Comparison of ENCODE assay signal across 36 mouse cellular contexts in genomic region chr15:102931706-102932358, GRCm38 (mm10). TPM values are rescaled to one million over a fixed set of nuclear protein-coding genes. Genes with fewer than 3 reads are reported as not detected.
A peak's percentile ranks its signal among the peaks of the same experiment; 100 is the strongest.
DNase-seq lines count a peak whose midpoint lies in the region; ATAC-seq and TF ChIP-seq lines count a peak whose summit lies in the region.
"Had no signal": no experiment of that assay in that cellular context is flagged by ENCODE, and none has a peak within 500 bp of the region (broad histone marks: within the 10 kb centered on the region; RNA-seq: fewer than 3 reads in every experiment).

No protein-coding gene starts in this region.

- DNase-seq in forebrain, embryonic 11.5 days (ENCODE audit: low spot score), result peak; percentile 50
- no peak for DNase-seq in forebrain, embryonic 14.5 days (ENCODE audit: low spot score)
- DNase-seq in CH12.LX (ENCODE audit: extremely low read depth) (no peak), WW6 (ENCODE audit: low read depth, low spot score) (peak; percentile 69)
- no peak for DNase-seq in adrenal gland, postnatal 4 days (ENCODE audit: low spot score in 2 of 2)
- DNase-seq in right cerebral cortex, postnatal 25 days, result no peak
- DNase-seq: adrenal gland, postnatal 36 days; cerebellum, adult 11 months; cerebellum, adult 9-11 months; heart, postnatal 14 days; kidney, postnatal 36 days; layer of hippocampus, adult 9-11 months; lung, adult 18-20 months; lung, postnatal 10 days had no signal

- H3K4me2 ChIP-seq in forebrain, embryonic 11.5 days (ENCODE audit: low read depth, low read length, severe bottlenecking), result no peak overlapping the region
- no peak overlapping the region for H3K4me2 ChIP-seq in forebrain, embryonic 14.5 days (ENCODE audit: low read length)
- H3K4me2 ChIP-seq in CH12.LX (ENCODE audit: insufficient read depth, low read depth, poor library complexity, severe bottlenecking), result 0 out of 2 replicates have a peak overlapping the region, but pooled peaks have one; percentile 7
- no peak overlapping the region for H3K4me2 ChIP-seq in limb, embryonic 15.5 days
- no peak overlapping the region for H3K4me2 ChIP-seq in midbrain, embryonic 15.5 days
- H3K4me2 ChIP-seq: embryonic facial prominence, embryonic 12.5 days; forebrain, embryonic 15.5 days; heart, embryonic 11.5 days; kidney, embryonic 15.5 days; liver, embryonic 12.5 days; midbrain, embryonic 11.5 days had no signal

- no peak for ATAC-seq in forebrain, embryonic 11.5 days (replicated peaks; ENCODE audit: low FRiP score)
- no peak for ATAC-seq in forebrain, embryonic 14.5 days
- no peak for ATAC-seq in limb, embryonic 15.5 days (ENCODE audit: insufficient number of reproducible peaks, low FRiP score, low TSS enrichment, low read depth)
- no peak for ATAC-seq in midbrain, embryonic 15.5 days (replicated peaks)
- ATAC-seq: CD4-positive, CD25-positive, alpha-beta regulatory T cell, adult 4 months; forebrain, embryonic 15.5 days; hindbrain, postnatal 0 days; intestine, embryonic 16.5 days; liver, embryonic 12.5 days had no signal

- H3K79me2 ChIP-seq in CH12.LX (replicated peaks; ENCODE audit: control insufficient read depth, extremely low read depth, insufficient read depth, poor library complexity, severe bottlenecking), result no peaks in the 10 kb centered on the region

- no peak overlapping the region for H3K9ac ChIP-seq in forebrain, embryonic 11.5 days (ENCODE audit: low read length)
- no peak overlapping the region for H3K9ac ChIP-seq in forebrain, embryonic 14.5 days (ENCODE audit: low read length)
- no peak overlapping the region for H3K9ac ChIP-seq in CH12.LX (ENCODE audit: insufficient read depth, low read depth)
- H3K9ac ChIP-seq in limb, embryonic 15.5 days, result no peak overlapping the region
- no peak overlapping the region for H3K9ac ChIP-seq in midbrain, embryonic 15.5 days
- H3K9ac ChIP-seq: embryonic facial prominence, embryonic 12.5 days; forebrain, embryonic 15.5 days; kidney, embryonic 15.5 days; liver, embryonic 12.5 days had no signal

- TF ChIP-seq RAD21 in CH12.LX (IDR thresholded peaks at IDR 0.05; ENCODE audit: low read depth, low read length), result no peak

- 3% methylated on average over 23 of the region's 23 CpGs for WGBS in forebrain, embryonic 11.5 days
- WGBS in forebrain, embryonic 14.5 days, result under 1% methylated on average over 23 of the region's 23 CpGs
- WGBS in limb, embryonic 15.5 days, result 2% methylated on average over 23 of the region's 23 CpGs
- WGBS in midbrain, embryonic 15.5 days, result 2% methylated on average over 23 of the region's 23 CpGs

- H3K27me3 ChIP-seq in forebrain, embryonic 11.5 days (ENCODE audit: control insufficient read depth, insufficient read depth, low read length), result peaks cover 99% of the 10 kb centered on the region
- peaks cover 99% of the 10 kb centered on the region for H3K27me3 ChIP-seq in forebrain, embryonic 14.5 days (replicated peaks; ENCODE audit: control insufficient read depth, insufficient read depth, low read length)
- H3K27me3 ChIP-seq in CH12.LX (replicated peaks), result peaks cover 95% of the 10 kb centered on the region
- peaks cover 100% of the 10 kb centered on the region for H3K27me3 ChIP-seq in limb, embryonic 15.5 days
- H3K27me3 ChIP-seq in midbrain, embryonic 15.5 days (replicated peaks), result peaks cover 98% of the 10 kb centered on the region

- dilution Hi-C loops in CH12.LX (cut with MboI; ENCODE audit: extremely low pct_ligation_motif_present, extremely low pct_unique_long_range_greater_than_20kb, low sequenced_read_pairs), result no loop called here

- in situ Hi-C loops in CH12.LX (cut with MboI; ENCODE audit: low pct_ligation_motif_present, low pct_unique_long_range_greater_than_20kb, low sequenced_read_pairs), result no loop called here

- TF ChIP-seq CTCF in CH12.LX (conservative IDR thresholded peaks at IDR 0.05 in 1 of 2, IDR thresholded peaks at IDR 0.05 in 1 of 2; ENCODE audit: low read depth in 2 of 2, low read length in 2 of 2), result no peak

- no peak for TF ChIP-seq EP300 in CH12.LX (IDR thresholded peaks at IDR 0.05; ENCODE audit: low read length)

- no peak overlapping the region for H3K4me3 ChIP-seq in forebrain, embryonic 11.5 days (ENCODE audit: low read depth, low read length)
- H3K4me3 ChIP-seq in forebrain, embryonic 14.5 days (ENCODE audit: low read depth, low read length), result no peak overlapping the region
- H3K4me3 ChIP-seq in CH12.LX (replicated peaks in 1 of 3; ENCODE audit: low read depth in 2 of 3, low read length in 2 of 3, poor library complexity in 1 of 3), result no peak overlapping the region
- H3K4me3 ChIP-seq in limb, embryonic 15.5 days, result peak overlapping the region; percentile 7; the same call in 1 of the 2 replicates
- no peak overlapping the region for H3K4me3 ChIP-seq in midbrain, embryonic 15.5 days
- H3K4me3 ChIP-seq: embryonic facial prominence, embryonic 12.5 days; forebrain, embryonic 15.5 days; kidney, embryonic 15.5 days; liver, embryonic 12.5 days had no signal

- no peak for TF ChIP-seq POLR2A in CH12.LX (IDR thresholded peaks at IDR 0.05; ENCODE audit: low read depth, low read length)

- no peaks in the 10 kb centered on the region for H3K9me3 ChIP-seq in forebrain, embryonic 11.5 days (ENCODE audit: control insufficient read depth, low read length)
- no peaks in the 10 kb centered on the region for H3K9me3 ChIP-seq in forebrain, embryonic 14.5 days (replicated peaks; ENCODE audit: control insufficient read depth, low read length)
- peaks cover 2% of the 10 kb centered on the region for H3K9me3 ChIP-seq in CH12.LX (replicated peaks; ENCODE audit: low read length)
- H3K9me3 ChIP-seq in limb, embryonic 15.5 days, result no peaks in the 10 kb centered on the region
- H3K9me3 ChIP-seq in midbrain, embryonic 15.5 days, result no peaks in the 10 kb centered on the region
- H3K9me3 ChIP-seq: embryonic facial prominence, embryonic 12.5 days; forebrain, embryonic 15.5 days; kidney, embryonic 15.5 days; liver, embryonic 12.5 days had no signal

- no peak overlapping the region for H3K27ac ChIP-seq in forebrain, embryonic 11.5 days (ENCODE audit: low read depth, low read length)
- H3K27ac ChIP-seq in forebrain, embryonic 14.5 days (ENCODE audit: low read depth, low read length), result no peak overlapping the region
- no peak overlapping the region for H3K27ac ChIP-seq in CH12.LX (ENCODE audit: insufficient read depth, low read depth)
- no peak overlapping the region for H3K27ac ChIP-seq in limb, embryonic 15.5 days
- no peak overlapping the region for H3K27ac ChIP-seq in midbrain, embryonic 15.5 days
- H3K27ac ChIP-seq: embryonic facial prominence, embryonic 12.5 days; forebrain, embryonic 15.5 days; hindbrain, postnatal 0 days; kidney, embryonic 15.5 days; liver, embryonic 12.5 days had no signal

- no peaks in the 10 kb centered on the region for H3K4me1 ChIP-seq in forebrain, embryonic 11.5 days (replicated peaks; ENCODE audit: control insufficient read depth, insufficient read depth, low read length)
- H3K4me1 ChIP-seq in forebrain, embryonic 14.5 days (ENCODE audit: control insufficient read depth, insufficient read depth, low read length), result no peaks in the 10 kb centered on the region
- no peaks in the 10 kb centered on the region for H3K4me1 ChIP-seq in CH12.LX (ENCODE audit: control insufficient read depth in 1 of 2, insufficient read depth in 2 of 2)
- H3K4me1 ChIP-seq in limb, embryonic 15.5 days, result peaks cover 11% of the 10 kb centered on the region
- no peaks in the 10 kb centered on the region for H3K4me1 ChIP-seq in midbrain, embryonic 15.5 days
- H3K4me1 ChIP-seq: embryonic facial prominence, embryonic 12.5 days; forebrain, embryonic 15.5 days; liver, embryonic 12.5 days had no signal

- no peaks in the 10 kb centered on the region for H3K36me3 ChIP-seq in forebrain, embryonic 11.5 days (ENCODE audit: control insufficient read depth, insufficient read depth, low read length)
- H3K36me3 ChIP-seq in forebrain, embryonic 14.5 days (ENCODE audit: control insufficient read depth, insufficient read depth, low read length), result no peaks in the 10 kb centered on the region
- H3K36me3 ChIP-seq in CH12.LX (replicated peaks in 1 of 2; ENCODE audit: control insufficient read depth in 1 of 2, insufficient read depth in 1 of 2, low read length in 1 of 2), result no peaks in the 10 kb centered on the region
- H3K36me3 ChIP-seq in limb, embryonic 15.5 days, result no peaks in the 10 kb centered on the region
- no peaks in the 10 kb centered on the region for H3K36me3 ChIP-seq in midbrain, embryonic 15.5 days (replicated peaks)
- H3K36me3 ChIP-seq: embryonic facial prominence, embryonic 12.5 days; forebrain, embryonic 15.5 days; kidney, embryonic 15.5 days; liver, embryonic 12.5 days had no signal

RNA-seq across cellular contexts. Expression of gene Hoxc12, which starts 4.7 kb away (rescaled TPM):
- polyA plus RNA-seq in forebrain, embryonic 11.5 days (2014; fragmentation: Nextera tagmentation; extraction: Ambion mirVana), result not detected in 2 replicates
- polyA plus RNA-seq in forebrain, embryonic 14.5 days (2014; fragmentation: Nextera tagmentation; extraction: Ambion mirVana), result not detected in 2 replicates
- total RNA-seq in CH12.LX (2012; rRNA removed) (not detected in 2 replicates), CH12.LX (2014; rRNA removed) (not detected in 2 replicates)
- not detected in 2 replicates for polyA plus RNA-seq in CH12.LX (2012; ENCODE audit: insufficient read length, low read depth)
- polyA plus RNA-seq in limb, embryonic 15.5 days (2015; fragmentation: Nextera tagmentation; extraction: Ambion mirVana), result 3.9 TPM in 2 replicates
- not detected for total RNA-seq in adrenal gland, postnatal 4 days (2021)
- polyA plus RNA-seq in midbrain, embryonic 15.5 days (2015; fragmentation: Nextera tagmentation; extraction: Ambion mirVana), result not detected in 2 replicates
- total RNA-seq: adrenal gland, adult 18-20 months; adrenal gland, postnatal 36 days; gastrocnemius, adult 8-10 months; heart, postnatal 14 days; hindbrain, postnatal 0 days; left cerebral cortex, adult 18-20 months; left cerebral cortex, postnatal 36 days; megakaryocyte progenitor cell, adult 5-6 weeks had no signal
- polyA plus RNA-seq: CD4-positive, CD25-positive, alpha-beta regulatory T cell, adult 4 months; cortical plate, adult 2 months; embryonic facial prominence, embryonic 12.5 days; forebrain, embryonic 15.5 days; gonadal fat pad, adult 2 months; heart, embryonic 11.5 days; hindbrain, embryonic 11.5 days; hindbrain, postnatal 0 days; intestine, embryonic 16.5 days; kidney, embryonic 15.5 days; liver, embryonic 12.5 days; midbrain, embryonic 11.5 days; small intestine, adult 2 months; stomach, embryonic 16.5 days; thymus, postnatal 0 days had no signal

RNA-seq across cellular contexts. Expression of gene Hoxc13, which starts 10.9 kb away (rescaled TPM):
- 0.11 TPM in 1 of 2 replicates, not detected in the other for polyA plus RNA-seq in forebrain, embryonic 11.5 days (2014; fragmentation: Nextera tagmentation; extraction: Ambion mirVana)
- polyA plus RNA-seq in forebrain, embryonic 14.5 days (2014; fragmentation: Nextera tagmentation; extraction: Ambion mirVana), result not detected in 2 replicates
- total RNA-seq in CH12.LX (2012; rRNA removed), result not detected in 2 replicates
- not detected in 2 replicates for total RNA-seq in CH12.LX (2014; rRNA removed)
- polyA plus RNA-seq in CH12.LX (2012; ENCODE audit: insufficient read length, low read depth), result not detected in 2 replicates
- polyA plus RNA-seq in limb, embryonic 15.5 days (2015; fragmentation: Nextera tagmentation; extraction: Ambion mirVana), result 7.7 and 7.9 TPM in 2 replicates
- not detected for total RNA-seq in adrenal gland, postnatal 4 days (2021)
- not detected in 2 replicates for polyA plus RNA-seq in midbrain, embryonic 15.5 days (2015; fragmentation: Nextera tagmentation; extraction: Ambion mirVana)
- total RNA-seq: adrenal gland, adult 18-20 months; adrenal gland, postnatal 36 days; gastrocnemius, adult 8-10 months; heart, postnatal 14 days; hindbrain, postnatal 0 days; left cerebral cortex, adult 18-20 months; left cerebral cortex, postnatal 36 days; megakaryocyte progenitor cell, adult 5-6 weeks had no signal
- polyA plus RNA-seq: CD4-positive, CD25-positive, alpha-beta regulatory T cell, adult 4 months; cortical plate, adult 2 months; forebrain, embryonic 15.5 days; gonadal fat pad, adult 2 months; heart, embryonic 11.5 days; hindbrain, postnatal 0 days; intestine, embryonic 16.5 days; kidney, embryonic 15.5 days; liver, embryonic 12.5 days; small intestine, adult 2 months; stomach, embryonic 16.5 days had no signal

RNA-seq across cellular contexts. Expression of gene Hoxc11, which starts 22.4 kb away (rescaled TPM):
- not detected in 2 replicates for polyA plus RNA-seq in forebrain, embryonic 11.5 days (2014; fragmentation: Nextera tagmentation; extraction: Ambion mirVana)
- polyA plus RNA-seq in forebrain, embryonic 14.5 days (2014; fragmentation: Nextera tagmentation; extraction: Ambion mirVana), result not detected in 2 replicates
- total RNA-seq in CH12.LX (2012; rRNA removed) (not detected in 2 replicates), CH12.LX (2014; rRNA removed) (not detected in 2 replicates)
- polyA plus RNA-seq in CH12.LX (2012; ENCODE audit: insufficient read length, low read depth), result not detected in 2 replicates
- 1.5 and 1.7 TPM in 2 replicates for polyA plus RNA-seq in limb, embryonic 15.5 days (2015; fragmentation: Nextera tagmentation; extraction: Ambion mirVana)
- under 1 TPM in 1 of 2 experiments, not detected in 1; 0.20 TPM for total RNA-seq in adrenal gland, postnatal 4 days (2021)
- polyA plus RNA-seq in midbrain, embryonic 15.5 days (2015; fragmentation: Nextera tagmentation; extraction: Ambion mirVana), result not detected in 2 replicates
- total RNA-seq: adrenal gland, adult 18-20 months; adrenal gland, postnatal 36 days; heart, postnatal 14 days; hindbrain, postnatal 0 days; left cerebral cortex, adult 18-20 months; left cerebral cortex, postnatal 36 days; megakaryocyte progenitor cell, adult 5-6 weeks had no signal
- polyA plus RNA-seq: CD4-positive, CD25-positive, alpha-beta regulatory T cell, adult 4 months; cortical plate, adult 2 months; embryonic facial prominence, embryonic 12.5 days; forebrain, embryonic 15.5 days; heart, embryonic 11.5 days; hindbrain, embryonic 11.5 days; hindbrain, postnatal 0 days; liver, embryonic 12.5 days; midbrain, embryonic 11.5 days; small intestine, adult 2 months; stomach, embryonic 16.5 days had no signal

RNA-seq across cellular contexts. Expression of gene Hoxc10, which starts 34.8 kb away (rescaled TPM):
- polyA plus RNA-seq in forebrain, embryonic 11.5 days (2014; fragmentation: Nextera tagmentation; extraction: Ambion mirVana), result not detected in 2 replicates
- not detected in 2 replicates for polyA plus RNA-seq in forebrain, embryonic 14.5 days (2014; fragmentation: Nextera tagmentation; extraction: Ambion mirVana)
- total RNA-seq in CH12.LX (2012; rRNA removed) (not detected in 2 replicates), CH12.LX (2014; rRNA removed) (not detected in 2 replicates)
- 0.11 and 0.12 TPM in 2 replicates for polyA plus RNA-seq in CH12.LX (2012; ENCODE audit: insufficient read length, low read depth)
- 5.6 and 6.0 TPM in 2 replicates for polyA plus RNA-seq in limb, embryonic 15.5 days (2015; fragmentation: Nextera tagmentation; extraction: Ambion mirVana)
- 1 to 10 TPM; 1.2 to 5.6 TPM for total RNA-seq in adrenal gland, postnatal 4 days (2021)
- not detected in 2 replicates for polyA plus RNA-seq in midbrain, embryonic 15.5 days (2015; fragmentation: Nextera tagmentation; extraction: Ambion mirVana)
- total RNA-seq: heart, postnatal 14 days; hindbrain, postnatal 0 days; left cerebral cortex, adult 18-20 months; left cerebral cortex, postnatal 36 days; megakaryocyte progenitor cell, adult 5-6 weeks had no signal
- polyA plus RNA-seq: CD4-positive, CD25-positive, alpha-beta regulatory T cell, adult 4 months; cortical plate, adult 2 months; embryonic facial prominence, embryonic 12.5 days; forebrain, embryonic 15.5 days; hindbrain, embryonic 11.5 days; hindbrain, postnatal 0 days; liver, embryonic 12.5 days; midbrain, embryonic 11.5 days; small intestine, adult 2 months; thymus, postnatal 0 days had no signal

RNA-seq across cellular contexts. Expression of gene Hoxc5, which starts 35.4 kb away (rescaled TPM):
- not detected in 2 replicates for polyA plus RNA-seq in forebrain, embryonic 11.5 days (2014; fragmentation: Nextera tagmentation; extraction: Ambion mirVana)
- not detected in 2 replicates for polyA plus RNA-seq in forebrain, embryonic 14.5 days (2014; fragmentation: Nextera tagmentation; extraction: Ambion mirVana)
- total RNA-seq in CH12.LX (2012; rRNA removed) (not detected in 2 replicates), CH12.LX (2014; rRNA removed) (0.15 TPM in 1 of 2 replicates, not detected in the other)
- polyA plus RNA-seq in CH12.LX (2012; ENCODE audit: insufficient read length, low read depth), result 0.16 and 0.22 TPM in 2 replicates
- polyA plus RNA-seq in limb, embryonic 15.5 days (2015; fragmentation: Nextera tagmentation; extraction: Ambion mirVana), result 2.3 TPM in 2 replicates
- total RNA-seq in adrenal gland, postnatal 4 days (2021), result 1 to 10 TPM; 7.9 to 8.0 TPM
- 0.09 TPM in 1 of 2 replicates, not detected in the other for polyA plus RNA-seq in midbrain, embryonic 15.5 days (2015; fragmentation: Nextera tagmentation; extraction: Ambion mirVana)
- total RNA-seq: heart, postnatal 14 days; left cerebral cortex, adult 18-20 months; left cerebral cortex, postnatal 36 days; megakaryocyte progenitor cell, adult 5-6 weeks had no signal
- polyA plus RNA-seq: CD4-positive, CD25-positive, alpha-beta regulatory T cell, adult 4 months; cortical plate, adult 2 months; forebrain, embryonic 15.5 days; midbrain, embryonic 11.5 days had no signal

Comparison
In these comparisons a context has a peak if more than half of its experiments do, and no peak if none do; other contexts are left out.
1. DNase-seq: peak in forebrain, embryonic 11.5 days (single experiment) and WW6 (single experiment); none in forebrain, embryonic 14.5 days (single experiment), CH12.LX (single experiment), adrenal gland, postnatal 4 days (0 of 2) and right cerebral cortex, postnatal 25 days (single experiment).